Mouse (Mus musculus) testis, adult 2 months (tissue): ENCODE measurements at regions not wholly inside any gene's neighbourhood (a gene's known extent, or its start where the extent isn't known, plus 50 kb on each side); places are given as distances from the start of the nearest gene placed in this dataset.

Experiments used
- CTCF ChIP-seq: fragments of 200-500 bp; IDR thresholded peaks from 2 replicates; pipeline ENCODE4 v1.5.1; 2012; ENCODE audit warnings: low read depth, mild to moderate bottlenecking, inconsistent platforms, low read length, moderate library complexity; ENCODE audit not compliant: control insufficient read depth, insufficient read depth, insufficient replicate concordance
- POLR2A ChIP-seq: fragments of 200-500 bp; IDR thresholded peaks from 2 replicates; pipeline ENCODE4 v1.6.1; 2012; ENCODE audit warnings: low read depth, mild to moderate bottlenecking, inconsistent platforms, low read length, moderate library complexity; ENCODE audit not compliant: control insufficient read depth

GRCm38 (mm10) chr1:71955331-71955730 is 256.8 kb downstream of the Mreg start:
- TF ChIP-seq POLR2A = no peak
- TF ChIP-seq CTCF = no peak
